Mouse (Mus musculus): Measurements from ENCODE around the gene Pebp1. TPM values are rescaled to one million over a fixed set of nuclear protein-coding genes. Genes with fewer than 3 reads are reported as not detected.

Pebp1 gene
- polyA plus RNA-seq, 1 experiment from 2014 or later = 881 TPM

DNA sequence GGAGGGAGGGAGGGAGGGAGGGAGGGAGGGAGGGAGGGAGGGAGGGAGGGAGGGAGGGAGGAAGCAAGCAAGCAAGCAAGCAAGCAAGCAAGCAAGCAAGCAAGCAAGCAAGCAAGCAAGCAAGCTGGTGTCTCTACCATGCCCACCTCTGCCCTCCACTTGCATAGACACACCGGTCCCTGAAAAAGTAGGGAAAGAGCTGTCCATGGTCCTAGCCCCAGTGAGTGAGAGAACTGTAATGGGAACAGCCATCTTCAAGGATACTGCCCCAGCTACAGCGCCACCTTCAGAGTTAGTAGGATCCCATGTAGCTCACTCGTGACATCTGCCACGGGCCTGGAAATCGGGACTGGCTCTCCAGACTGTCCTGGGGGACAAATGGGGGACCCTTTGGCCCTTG, 22.7 kb downstream of the Pebp1 start:
- no peak for DNase-seq (ENCODE audit: low spot score)
- no peak for ATAC-seq (replicated peaks; ENCODE audit: low FRiP score)
- Histone ChIP-seq H3K4me1 (replicated peaks; ENCODE audit: control insufficient read depth, insufficient read depth, low read length) (no peaks in the 10 kb centered on the region), H3K27me3 (ENCODE audit: control insufficient read depth, insufficient read depth, low read length) (no peaks in the 10 kb centered on the region), H3K36me3 (ENCODE audit: control insufficient read depth, insufficient read depth, low read length) (no peaks in the 10 kb centered on the region; the same call in 1 of the 2 replicates), H3K4me3 (ENCODE audit: low read depth, low read length) (no peak overlapping the region), H3K9me3 (ENCODE audit: control insufficient read depth, low read length) (no peaks in the 10 kb centered on the region; the same call in 1 of the 2 replicates), H3K27ac (ENCODE audit: low read depth, low read length) (no peak overlapping the region), H3K4me2 (ENCODE audit: low read depth, low read length, severe bottlenecking) (no peak overlapping the region), H3K9ac (ENCODE audit: low read length) (no peak overlapping the region)
- WGBS = 51% methylated on average over 5 of the region's 5 CpGs

DNA sequence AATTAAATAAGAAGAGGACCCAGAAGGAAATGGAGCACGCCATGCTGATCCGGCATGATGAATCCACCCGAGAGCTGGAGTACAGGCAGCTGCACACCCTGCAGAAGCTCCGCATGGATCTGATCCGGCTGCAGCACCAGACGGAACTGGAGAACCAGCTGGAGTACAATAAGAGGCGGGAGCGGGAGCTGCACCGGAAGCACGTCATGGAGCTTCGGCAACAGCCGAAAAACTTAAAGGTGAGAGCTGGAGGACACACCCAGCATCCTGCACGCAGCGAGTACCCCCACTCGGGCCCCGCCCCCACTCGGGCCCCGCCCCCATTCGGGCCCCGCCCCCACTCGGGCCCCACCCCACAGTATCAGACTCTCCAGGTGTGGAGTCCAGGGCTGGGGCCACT, 23.9 kb downstream of the Pebp1 start:
- H3K4me1 ChIP-seq (replicated peaks; ENCODE audit: control insufficient read depth, insufficient read depth, low read length) = no peaks in the 10 kb centered on the region
- no peaks in the 10 kb centered on the region; the same call in 1 of the 2 replicates for H3K36me3 ChIP-seq (ENCODE audit: control insufficient read depth, insufficient read depth, low read length)
- H3K4me3 ChIP-seq (ENCODE audit: low read depth, low read length) = no peak overlapping the region
- ATAC-seq (replicated peaks; ENCODE audit: low FRiP score) (no peak), DNase-seq (ENCODE audit: low spot score) (no peak)
- no peaks in the 10 kb centered on the region; the same call in 1 of the 2 replicates for H3K9me3 ChIP-seq (ENCODE audit: control insufficient read depth, low read length)
- H3K4me2 ChIP-seq (ENCODE audit: low read depth, low read length, severe bottlenecking) = no peak overlapping the region
- H3K9ac ChIP-seq (ENCODE audit: low read length) = no peak overlapping the region
- WGBS = 88% methylated on average over 20 of the region's 21 CpGs
- H3K27me3 ChIP-seq (ENCODE audit: control insufficient read depth, insufficient read depth, low read length) = no peaks in the 10 kb centered on the region
- no peak overlapping the region for H3K27ac ChIP-seq (ENCODE audit: low read depth, low read length)

DNA sequence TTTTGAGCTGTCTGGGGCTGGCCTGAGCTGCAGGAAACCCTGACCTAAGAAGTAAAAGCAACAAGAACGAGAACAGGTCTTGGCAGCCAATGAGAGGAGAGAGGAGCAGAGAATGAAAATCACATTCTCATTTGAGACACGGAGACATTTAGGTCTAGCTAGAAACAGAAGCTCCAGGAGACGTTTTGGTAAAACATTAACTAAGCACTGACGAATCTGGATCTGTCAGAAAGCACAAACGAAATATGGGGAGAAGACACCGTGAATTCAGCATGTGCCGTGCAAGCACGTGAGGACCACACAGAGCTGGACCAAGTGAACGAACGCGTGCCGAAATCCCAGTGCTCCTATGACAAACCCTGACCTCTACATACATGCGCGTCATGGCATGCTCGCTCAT, 29.1 kb downstream of the Pebp1 start:
- H3K27me3 ChIP-seq (ENCODE audit: control insufficient read depth, insufficient read depth, low read length) = no peaks in the 10 kb centered on the region
- ATAC-seq (replicated peaks; ENCODE audit: low FRiP score) = no peak
- H3K9ac ChIP-seq (ENCODE audit: low read length) = no peak overlapping the region
- no peak overlapping the region for H3K4me2 ChIP-seq (ENCODE audit: low read depth, low read length, severe bottlenecking)
- 93% methylated on average over 15 of the region's 15 CpGs for WGBS
- no peak for DNase-seq (ENCODE audit: low spot score)
- H3K4me1 ChIP-seq (replicated peaks; ENCODE audit: control insufficient read depth, insufficient read depth, low read length) = no peaks in the 10 kb centered on the region
- H3K27ac ChIP-seq (ENCODE audit: low read depth, low read length) = no peak overlapping the region
- H3K4me3 ChIP-seq (ENCODE audit: low read depth, low read length) = no peak overlapping the region
- no peaks in the 10 kb centered on the region for H3K36me3 ChIP-seq (ENCODE audit: control insufficient read depth, insufficient read depth, low read length)
- H3K9me3 ChIP-seq (ENCODE audit: control insufficient read depth, low read length) = no peaks in the 10 kb centered on the region

DNA sequence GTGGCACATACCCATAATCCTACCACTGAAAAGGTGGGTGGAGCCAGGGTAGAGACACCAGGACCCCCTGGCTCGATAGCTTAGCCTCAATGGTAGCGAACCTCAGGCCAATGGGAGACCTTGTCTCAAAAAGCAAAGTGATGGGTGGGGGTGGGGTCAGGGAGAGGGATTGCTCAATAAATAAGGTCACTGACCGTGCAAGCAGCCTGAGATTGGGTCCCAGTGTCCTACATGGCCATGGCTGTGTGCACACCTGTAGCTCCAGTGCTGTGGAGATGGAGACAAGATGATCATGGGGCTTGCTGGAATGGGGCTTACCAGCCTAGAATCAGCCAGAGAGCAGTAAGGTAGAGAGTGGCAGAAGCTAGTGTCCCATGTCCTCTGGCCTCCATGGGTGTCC, 35.7 kb downstream of the Pebp1 start:
- no peaks in the 10 kb centered on the region for H3K4me1 ChIP-seq (replicated peaks; ENCODE audit: control insufficient read depth, insufficient read depth, low read length)
- no peaks in the 10 kb centered on the region for H3K9me3 ChIP-seq (ENCODE audit: control insufficient read depth, low read length)
- no peak overlapping the region for H3K9ac ChIP-seq (ENCODE audit: low read length)
- DNase-seq (ENCODE audit: low spot score) (no peak), ATAC-seq (replicated peaks; ENCODE audit: low FRiP score) (no peak)
- WGBS = 96% methylated on average over 3 of the region's 3 CpGs
- no peak overlapping the region for H3K4me3 ChIP-seq (ENCODE audit: low read depth, low read length)
- H3K4me2 ChIP-seq (ENCODE audit: low read depth, low read length, severe bottlenecking) = no peak overlapping the region
- no peak overlapping the region for H3K27ac ChIP-seq (ENCODE audit: low read depth, low read length)
- H3K27me3 ChIP-seq (ENCODE audit: control insufficient read depth, insufficient read depth, low read length) = no peaks in the 10 kb centered on the region
- H3K36me3 ChIP-seq (ENCODE audit: control insufficient read depth, insufficient read depth, low read length) = no peaks in the 10 kb centered on the region

DNA sequence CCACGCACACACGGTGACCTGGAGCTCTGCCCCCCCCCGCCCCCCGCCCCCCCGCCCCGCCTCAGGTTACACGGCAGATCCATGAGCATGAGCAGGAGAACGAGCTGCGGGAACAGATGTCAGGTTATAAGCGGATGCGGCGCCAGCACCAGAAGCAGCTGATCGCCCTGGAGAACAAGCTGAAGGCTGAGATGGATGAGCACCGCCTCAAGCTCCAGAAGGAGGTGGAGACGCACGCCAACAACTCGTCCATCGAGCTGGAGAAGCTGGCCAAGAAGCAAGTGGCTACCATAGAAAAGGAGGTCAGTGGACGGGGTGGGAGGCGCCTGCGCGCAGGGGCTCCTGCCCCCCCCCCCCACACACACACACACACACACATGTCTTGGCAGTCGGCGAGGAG, 36.6 kb downstream of the Pebp1 start:
- Histone ChIP-seq H3K9ac (ENCODE audit: low read length) (no peak overlapping the region), H3K27me3 (ENCODE audit: control insufficient read depth, insufficient read depth, low read length) (no peaks in the 10 kb centered on the region), H3K36me3 (ENCODE audit: control insufficient read depth, insufficient read depth, low read length) (no peaks in the 10 kb centered on the region), H3K4me3 (ENCODE audit: low read depth, low read length) (no peak overlapping the region), H3K27ac (ENCODE audit: low read depth, low read length) (no peak overlapping the region), H3K9me3 (ENCODE audit: control insufficient read depth, low read length) (no peaks in the 10 kb centered on the region), H3K4me1 (replicated peaks; ENCODE audit: control insufficient read depth, insufficient read depth, low read length) (no peaks in the 10 kb centered on the region), H3K4me2 (ENCODE audit: low read depth, low read length, severe bottlenecking) (no peak overlapping the region)
- no peak for ATAC-seq (replicated peaks; ENCODE audit: low FRiP score)
- WGBS = 85% methylated on average over 24 of the region's 24 CpGs
- DNase-seq (ENCODE audit: low spot score) = no peak

DNA sequence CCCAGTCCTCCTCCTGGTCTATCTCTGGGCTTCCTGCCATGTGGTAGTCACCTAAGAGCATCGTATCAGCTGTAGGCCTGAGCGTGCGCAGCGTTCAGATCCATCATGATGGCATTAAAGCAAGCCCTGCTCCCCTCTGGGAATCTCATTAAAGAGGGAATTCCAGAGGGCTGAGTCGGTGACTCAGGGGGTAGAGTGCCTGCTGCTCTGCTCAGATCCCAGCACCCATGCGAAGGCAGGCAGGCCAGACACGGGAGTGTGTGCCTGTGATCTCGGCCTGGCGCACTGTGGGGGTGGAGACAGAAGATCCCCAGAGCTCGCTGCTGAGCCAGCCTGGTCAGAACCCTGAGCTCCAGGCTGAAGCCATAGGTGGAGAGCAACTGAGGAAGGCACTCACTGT, 39.1 kb downstream of the Pebp1 start:
- Histone ChIP-seq H3K4me3 (ENCODE audit: low read depth, low read length) (no peak overlapping the region), H3K9ac (ENCODE audit: low read length) (no peak overlapping the region), H3K9me3 (ENCODE audit: control insufficient read depth, low read length) (no peaks in the 10 kb centered on the region), H3K4me2 (ENCODE audit: low read depth, low read length, severe bottlenecking) (no peak overlapping the region), H3K36me3 (ENCODE audit: control insufficient read depth, insufficient read depth, low read length) (no peaks in the 10 kb centered on the region), H3K27me3 (ENCODE audit: control insufficient read depth, insufficient read depth, low read length) (no peaks in the 10 kb centered on the region), H3K27ac (ENCODE audit: low read depth, low read length) (no peak overlapping the region), H3K4me1 (replicated peaks; ENCODE audit: control insufficient read depth, insufficient read depth, low read length) (no peaks in the 10 kb centered on the region)
- DNase-seq (ENCODE audit: low spot score) = no peak
- no peak for ATAC-seq (replicated peaks; ENCODE audit: low FRiP score)
- 36% methylated on average over 10 of the region's 10 CpGs for WGBS

DNA sequence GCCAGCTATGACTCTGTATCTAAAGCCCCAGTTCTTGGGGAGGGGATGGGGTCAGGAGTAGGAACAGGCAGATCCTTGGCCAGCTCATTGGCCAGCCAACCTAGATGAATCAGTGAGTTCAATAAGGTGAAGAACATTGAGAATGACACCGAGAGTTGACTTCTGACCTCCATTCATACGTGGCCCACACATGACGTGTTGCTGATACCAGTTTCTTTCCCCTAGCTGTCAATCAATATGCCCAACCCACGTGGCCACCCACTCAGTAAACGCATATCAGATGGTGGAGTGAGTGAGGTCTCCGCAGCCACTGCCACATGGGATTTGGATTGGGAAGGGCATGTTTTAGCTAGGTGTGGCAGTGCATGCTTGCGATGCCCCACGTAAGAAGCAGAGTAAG, 42.3 kb downstream of the Pebp1 start:
- DNase-seq (ENCODE audit: low spot score) = no peak
- Histone ChIP-seq H3K27ac (ENCODE audit: low read depth, low read length) (no peak overlapping the region), H3K4me3 (ENCODE audit: low read depth, low read length) (no peak overlapping the region), H3K4me1 (replicated peaks; ENCODE audit: control insufficient read depth, insufficient read depth, low read length) (peaks cover 6% of the 10 kb centered on the region; the same call in 1 of the 2 replicates), H3K9me3 (ENCODE audit: control insufficient read depth, low read length) (no peaks in the 10 kb centered on the region), H3K27me3 (ENCODE audit: control insufficient read depth, insufficient read depth, low read length) (no peaks in the 10 kb centered on the region), H3K4me2 (ENCODE audit: low read depth, low read length, severe bottlenecking) (no peak overlapping the region), H3K9ac (ENCODE audit: low read length) (no peak overlapping the region), H3K36me3 (ENCODE audit: control insufficient read depth, insufficient read depth, low read length) (no peaks in the 10 kb centered on the region)
- 91% methylated on average over 8 of the region's 8 CpGs for WGBS
- no peak for ATAC-seq (replicated peaks; ENCODE audit: low FRiP score)

DNA sequence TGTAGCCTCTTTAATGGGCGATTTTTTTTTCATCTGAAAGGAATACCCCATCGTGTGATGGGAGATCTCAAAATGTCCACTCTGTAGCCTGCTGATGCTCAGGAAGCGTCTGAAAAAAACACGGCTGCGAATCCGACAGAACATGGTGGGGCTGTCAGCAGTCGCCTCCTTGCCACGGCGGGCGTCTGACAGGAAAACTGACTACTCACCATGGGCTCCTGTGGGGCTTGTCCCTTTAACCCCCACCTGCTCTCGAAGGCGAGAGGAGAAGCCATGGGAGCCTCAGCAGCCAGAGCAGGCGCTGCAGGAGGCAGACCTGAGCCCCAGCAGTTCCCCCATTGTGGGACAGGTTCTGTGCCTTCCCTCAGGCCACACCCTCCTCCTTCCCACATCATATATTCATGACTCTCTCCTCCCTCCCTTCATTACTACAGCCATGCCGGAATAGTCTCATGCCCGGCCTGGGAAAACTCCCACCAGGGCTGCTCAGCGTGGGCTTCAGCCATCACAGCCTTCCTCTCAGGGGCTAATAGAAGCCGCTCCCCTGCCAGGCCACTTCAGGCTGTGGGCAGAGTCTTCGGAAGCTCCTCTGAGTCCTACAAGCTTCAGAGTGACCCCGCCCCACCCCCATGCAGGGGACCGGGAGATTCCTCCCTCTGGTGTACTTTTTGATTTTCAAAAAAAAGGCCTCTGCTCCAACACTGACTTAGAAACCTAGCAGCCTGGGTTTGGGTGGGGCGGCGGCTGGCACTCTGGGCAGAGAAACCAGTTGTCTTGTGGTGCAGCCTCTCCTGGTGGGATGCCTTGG, 44.5 kb downstream of the Pebp1 start:
- peak overlapping the region; percentile 19; the same call in 1 of the 2 replicates for H3K4me3 ChIP-seq (ENCODE audit: low read depth, low read length)
- no peaks in the 10 kb centered on the region for H3K36me3 ChIP-seq (ENCODE audit: control insufficient read depth, insufficient read depth, low read length)
- H3K27me3 ChIP-seq (ENCODE audit: control insufficient read depth, insufficient read depth, low read length) = no peaks in the 10 kb centered on the region
- peak overlapping the region; percentile 47; the same call in 1 of the 2 replicates for H3K4me2 ChIP-seq (ENCODE audit: low read depth, low read length, severe bottlenecking)
- no peaks in the 10 kb centered on the region for H3K9me3 ChIP-seq (ENCODE audit: control insufficient read depth, low read length)
- peak overlapping the region; percentile 48 for H3K9ac ChIP-seq (ENCODE audit: low read length)
- DNase-seq (ENCODE audit: low spot score) (peak; percentile 58), ATAC-seq (replicated peaks; ENCODE audit: low FRiP score) (no peak)
- 27% methylated on average over 22 of the region's 22 CpGs for WGBS
- no peak overlapping the region for H3K27ac ChIP-seq (ENCODE audit: low read depth, low read length)
- peaks cover 6% of the 10 kb centered on the region; the same call in 1 of the 2 replicates for H3K4me1 ChIP-seq (replicated peaks; ENCODE audit: control insufficient read depth, insufficient read depth, low read length)

Measured in forebrain, embryonic 11.5 days (tissue).